Mouse (Mus musculus) forelimb bud, embryonic 11.5 days (tissue): ENCODE data around the gene Flt1.

ENCODE experiments used
- DNase-seq: peaks from one replicate; pipeline ENCODE4 v3.0.0-alpha.2; 2012; ENCODE audit warnings: low read depth, low spot score

Flt1 gene

DNA sequence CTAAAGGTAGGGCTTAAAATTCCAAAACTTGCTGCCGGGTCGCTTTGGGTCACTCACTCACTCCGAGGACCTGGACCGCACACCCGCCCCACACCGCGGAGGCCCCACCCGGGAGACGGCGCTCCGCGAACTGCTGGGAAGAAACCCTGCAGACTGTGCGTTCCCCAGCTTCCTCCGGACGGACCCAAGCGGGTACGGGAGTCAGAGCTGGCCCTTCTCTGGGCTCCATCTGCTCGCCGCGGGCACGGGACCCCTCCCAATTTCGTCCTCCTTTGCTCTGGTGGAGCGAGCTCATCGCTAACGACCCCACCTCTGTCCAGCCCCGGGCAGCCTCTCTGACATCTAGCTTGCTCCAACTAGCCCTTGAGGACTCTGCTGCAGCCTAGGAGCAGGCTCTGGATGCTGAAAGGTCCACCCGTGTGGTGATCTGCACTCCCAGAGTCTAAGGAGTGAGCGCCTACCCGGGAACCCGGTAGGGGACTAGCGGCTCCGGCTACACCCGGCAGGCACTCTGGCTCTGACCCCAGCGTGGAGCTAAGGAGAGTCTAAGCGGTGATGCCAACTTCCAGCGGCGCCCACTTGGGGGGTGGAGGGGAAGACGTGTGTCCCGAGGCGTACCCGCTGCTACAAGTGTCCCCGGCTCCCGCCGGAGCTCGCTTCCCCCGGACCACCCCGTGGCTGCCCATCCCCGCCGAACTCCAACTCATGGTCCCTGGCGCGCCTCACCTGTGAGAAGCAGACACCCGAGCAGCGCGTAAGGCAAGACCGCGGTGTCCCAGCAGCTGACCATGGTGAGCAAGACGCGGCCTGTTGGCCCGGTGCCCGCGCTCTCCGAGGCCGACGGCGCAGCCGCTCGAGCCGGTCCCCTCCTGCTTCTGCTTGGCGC, 623 bp downstream of the Flt1 start:
- no peak for DNase-seq

DNA sequence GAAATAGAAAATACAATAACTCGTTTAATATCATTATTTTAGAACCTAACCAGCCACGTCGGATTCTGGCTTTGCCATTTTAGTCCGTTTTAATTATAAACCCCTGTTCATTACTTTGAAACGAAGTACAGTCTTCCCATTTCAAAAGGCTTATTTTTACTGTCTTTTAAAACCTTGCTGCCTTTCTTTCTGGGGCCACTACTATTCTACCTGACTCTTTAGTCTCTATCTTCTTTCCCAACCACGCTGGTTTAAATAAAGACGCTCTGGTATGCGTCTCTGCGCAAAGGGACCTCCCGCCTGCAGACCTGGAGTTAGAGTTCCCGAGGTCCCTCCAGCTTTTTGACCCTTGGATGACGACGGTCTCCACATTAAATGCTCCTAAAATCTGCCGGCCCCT, 1.4 kb downstream of the Flt1 start:
- no peak for DNase-seq

DNA sequence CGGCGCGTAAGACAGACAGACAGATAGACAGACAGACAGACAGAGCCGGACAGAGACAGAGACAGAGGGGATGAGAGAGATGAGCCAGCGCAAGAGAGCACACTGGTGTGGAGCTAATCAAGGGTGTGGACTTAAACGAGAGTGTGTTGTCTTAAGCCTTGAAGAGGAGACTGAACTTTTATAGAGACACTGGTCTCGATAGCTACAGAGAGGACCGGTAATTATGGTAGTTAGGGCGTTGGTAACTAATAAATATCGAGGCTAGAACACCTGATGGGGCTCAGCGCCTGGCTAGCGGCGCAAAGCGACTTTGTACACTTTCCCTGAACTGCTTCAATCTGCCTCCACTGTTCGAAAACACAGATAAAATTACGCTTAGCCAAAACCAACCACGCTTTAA, 2.0 kb downstream of the Flt1 start:
- DNase-seq: no peak

DNA sequence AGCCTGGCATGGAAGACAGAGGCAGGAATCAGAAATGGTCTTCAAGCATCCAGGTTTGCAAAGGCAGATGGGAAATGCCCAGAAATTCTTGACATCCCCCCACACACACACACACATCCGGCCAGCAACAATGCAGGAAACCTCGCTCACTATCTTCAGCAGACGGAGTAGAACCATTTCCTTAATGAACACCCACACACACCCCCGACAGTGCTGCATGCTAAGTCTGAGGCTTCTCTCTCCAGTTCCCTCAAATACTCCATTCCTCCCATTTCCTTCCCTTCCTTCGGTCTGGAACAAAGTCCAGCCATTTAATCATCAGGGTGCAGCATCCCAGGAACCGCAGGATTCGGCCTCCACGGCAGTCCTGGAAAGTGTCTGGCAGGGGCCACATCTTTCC, 4.4 kb downstream of the Flt1 start:
- no peak for DNase-seq

DNA sequence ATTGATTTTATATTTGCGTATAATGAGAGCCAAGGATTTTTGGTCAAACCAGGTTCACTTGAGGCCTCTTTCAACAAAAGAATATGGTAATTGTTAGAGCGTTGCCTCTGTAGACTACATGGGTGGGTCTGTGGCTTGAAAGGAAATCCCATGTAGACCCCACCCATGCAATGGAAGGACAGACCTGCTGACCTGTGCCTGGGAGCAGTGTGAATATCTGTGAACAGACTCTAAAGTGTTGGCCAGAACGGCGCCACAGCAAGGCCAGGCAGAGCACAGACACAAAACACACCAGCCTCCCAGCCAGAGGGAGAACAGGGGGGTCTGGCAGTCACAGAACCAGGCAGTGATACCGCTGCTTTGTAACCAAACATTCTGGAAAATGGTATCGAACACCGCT, 7.5 kb downstream of the Flt1 start:
- DNase-seq: no peak

DNA sequence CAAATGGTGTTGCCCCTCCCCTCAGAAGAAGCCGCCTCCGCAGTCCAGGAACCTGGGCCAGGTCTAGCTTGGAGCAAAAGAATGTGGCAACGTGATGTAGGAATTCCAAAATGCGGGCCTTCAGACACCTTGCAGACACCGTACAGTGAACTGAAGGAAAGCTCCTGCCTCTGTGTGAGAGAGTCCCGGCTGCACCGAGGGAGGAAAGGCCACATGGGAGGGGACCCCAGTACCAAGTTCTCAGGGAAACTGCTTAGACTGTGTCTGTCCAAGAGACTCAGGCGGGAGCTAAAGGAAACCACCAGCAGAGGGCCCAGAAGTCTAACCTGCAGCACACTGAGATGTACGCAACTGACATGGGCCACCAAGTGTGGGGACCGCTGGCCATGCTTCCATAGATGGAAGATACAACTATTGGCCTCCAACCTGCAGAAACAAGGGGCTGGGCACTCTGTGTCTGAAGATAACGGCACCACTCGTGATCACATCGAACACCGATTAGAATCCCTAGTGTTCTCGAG, 9.1 kb downstream of the Flt1 start:
- no peak for DNase-seq

DNA sequence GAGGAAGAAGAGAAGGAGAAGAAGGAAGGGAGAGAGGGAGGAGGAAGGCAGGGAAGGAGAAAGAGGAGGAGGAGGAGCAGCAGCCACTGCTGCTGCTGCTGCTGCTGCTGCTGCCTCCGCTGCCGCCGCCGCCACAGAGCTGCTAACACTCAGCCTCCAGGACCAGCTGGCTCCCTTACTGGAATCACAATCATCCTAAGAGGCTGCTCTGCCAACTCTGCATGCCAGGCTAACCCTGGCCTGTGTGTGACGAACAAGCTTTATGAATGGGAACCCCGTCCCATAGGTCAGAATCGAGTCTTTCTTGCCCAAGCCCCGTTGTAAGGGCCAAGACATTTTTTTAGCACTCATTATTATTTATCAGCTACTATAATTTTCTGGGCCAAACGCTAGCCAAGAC, 9.5 kb downstream of the Flt1 start:
- no peak for DNase-seq

DNA sequence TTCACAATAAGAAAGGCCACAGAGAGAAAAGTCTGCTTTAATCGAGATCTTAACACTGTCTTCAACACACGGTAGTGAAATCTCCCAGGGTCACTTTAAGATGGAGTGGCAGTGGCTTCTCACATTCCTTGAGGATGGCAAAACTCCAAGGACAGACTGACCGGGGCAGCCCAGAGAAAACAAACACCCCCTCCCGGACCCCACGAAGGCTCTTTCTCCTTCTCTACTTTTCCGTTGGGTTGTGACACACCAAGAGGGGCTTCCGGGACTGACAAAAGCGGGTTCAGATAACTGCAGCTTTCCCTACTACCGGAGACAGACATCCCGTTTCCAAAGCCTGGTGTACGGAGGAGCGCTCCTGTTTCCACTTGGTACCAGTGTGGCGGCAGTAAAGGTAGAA, 10.4 kb downstream of the Flt1 start:
- DNase-seq: no peak

DNA sequence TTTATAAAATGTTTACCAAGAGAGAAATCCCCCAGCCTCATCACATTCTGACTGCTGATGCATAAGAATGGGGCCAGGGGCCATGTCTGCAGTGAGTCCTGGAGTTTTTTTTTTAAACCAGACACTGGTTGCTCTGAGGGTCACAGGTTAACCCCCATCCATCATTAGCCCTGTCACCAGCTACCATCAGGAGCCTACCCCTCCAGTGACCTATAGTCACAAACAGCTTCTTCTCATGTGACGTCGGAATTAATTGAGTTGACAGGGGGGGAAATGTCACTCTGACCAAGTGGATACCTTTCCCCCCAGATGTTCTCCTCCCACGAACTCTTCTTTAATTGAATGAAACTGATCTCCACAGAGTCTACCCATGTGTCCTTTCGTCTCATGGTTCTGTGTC, 17.3 kb downstream of the Flt1 start:
- no peak for DNase-seq

DNA sequence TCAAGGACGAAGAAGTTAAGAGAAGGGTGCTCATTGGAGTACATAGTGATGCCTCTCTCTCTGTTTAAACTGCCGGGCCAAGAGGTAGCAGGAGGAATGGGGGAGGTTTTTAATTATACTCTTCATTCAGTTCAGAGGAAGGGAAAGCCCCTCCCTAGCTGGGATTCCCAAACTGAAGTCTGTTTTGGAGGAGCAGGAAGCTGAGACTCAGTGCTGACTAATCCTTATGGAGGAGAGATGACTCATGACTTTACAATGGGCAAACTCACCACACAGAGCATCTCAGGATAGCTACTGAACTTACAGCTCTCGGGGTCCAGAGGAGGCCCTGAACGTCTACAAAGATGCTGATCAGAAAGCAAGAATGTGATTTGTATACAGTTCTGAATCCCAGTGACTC, 18.3 kb downstream of the Flt1 start:
- DNase-seq: no peak

DNA sequence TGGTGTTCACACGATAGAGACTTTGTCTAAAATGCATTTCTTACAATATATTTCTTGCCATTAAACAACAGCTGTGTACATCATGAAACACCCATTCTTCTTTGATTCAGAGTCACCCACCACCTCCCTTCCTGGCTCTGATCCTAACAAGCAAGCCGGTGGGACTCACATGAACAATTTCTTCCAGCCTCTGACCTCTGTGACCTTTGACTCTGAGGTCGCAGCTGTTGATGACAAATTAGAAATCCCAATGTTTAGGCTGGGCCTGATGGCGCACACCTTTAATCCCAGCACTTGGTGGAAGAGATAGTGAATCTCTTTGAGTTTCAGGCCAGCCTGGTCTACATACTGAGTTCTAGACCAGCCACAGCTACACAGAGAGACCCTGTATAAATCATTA, 20.9 kb downstream of the Flt1 start:
- DNase-seq: no peak

DNA sequence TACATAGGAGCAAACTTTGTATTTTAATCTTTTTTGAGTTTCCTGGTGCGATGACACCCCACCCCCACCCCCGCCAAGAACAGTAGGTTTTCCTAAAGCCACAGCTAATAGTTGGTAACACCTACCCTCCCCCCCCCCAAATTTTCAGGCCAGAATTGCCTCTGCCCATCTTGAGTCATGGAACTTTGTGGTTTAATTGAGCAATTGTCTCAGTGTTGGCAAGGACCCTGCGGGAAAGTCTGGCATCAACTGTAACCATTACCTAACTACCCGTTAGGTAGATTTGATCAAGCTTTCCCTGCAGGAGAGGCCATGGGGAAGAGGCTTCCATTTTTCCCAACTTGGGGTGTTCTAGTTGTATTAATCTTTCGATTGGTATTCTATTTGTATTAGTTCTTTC, 23.4 kb downstream of the Flt1 start:
- DNase-seq: no peak

DNA sequence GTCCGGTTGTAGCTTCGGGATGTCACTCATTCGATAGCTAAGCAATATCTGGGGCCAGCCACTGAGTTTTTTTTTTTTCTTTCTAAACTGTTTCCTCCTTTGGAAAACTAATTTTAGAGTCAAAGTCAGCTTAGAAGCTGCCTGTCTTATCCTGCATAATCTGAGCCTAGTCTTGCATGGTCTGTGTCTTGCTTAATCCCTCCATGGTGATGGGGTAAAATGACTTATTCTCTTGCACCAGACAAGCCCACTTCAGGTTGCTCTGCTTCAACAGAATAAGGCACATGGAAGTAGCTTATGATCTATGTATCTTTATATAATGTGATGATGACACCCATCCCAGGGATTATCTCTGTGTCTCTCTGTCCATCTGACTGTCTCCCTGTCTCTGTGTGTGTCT, 24.8 kb downstream of the Flt1 start:
- DNase-seq: no peak

DNA sequence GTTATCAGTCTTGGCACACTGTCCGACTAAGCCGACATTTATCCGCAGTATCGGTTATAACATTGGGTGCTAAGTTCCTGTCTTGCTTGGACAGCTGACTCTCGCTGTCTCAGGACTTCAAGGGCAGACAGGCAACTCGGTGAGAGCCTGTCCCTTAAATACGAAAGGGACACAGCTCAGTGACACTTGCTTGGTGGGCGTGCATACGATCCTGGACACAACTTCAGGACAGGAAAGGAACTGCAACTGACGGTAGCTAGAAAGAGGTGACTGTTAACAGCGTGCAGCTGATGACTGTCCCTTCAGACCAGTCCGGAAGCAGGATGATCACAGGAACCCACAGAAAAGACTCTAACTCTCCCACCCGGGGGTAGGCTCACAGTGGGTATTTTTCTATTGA, 27.8 kb downstream of the Flt1 start:
- DNase-seq: no peak

DNA sequence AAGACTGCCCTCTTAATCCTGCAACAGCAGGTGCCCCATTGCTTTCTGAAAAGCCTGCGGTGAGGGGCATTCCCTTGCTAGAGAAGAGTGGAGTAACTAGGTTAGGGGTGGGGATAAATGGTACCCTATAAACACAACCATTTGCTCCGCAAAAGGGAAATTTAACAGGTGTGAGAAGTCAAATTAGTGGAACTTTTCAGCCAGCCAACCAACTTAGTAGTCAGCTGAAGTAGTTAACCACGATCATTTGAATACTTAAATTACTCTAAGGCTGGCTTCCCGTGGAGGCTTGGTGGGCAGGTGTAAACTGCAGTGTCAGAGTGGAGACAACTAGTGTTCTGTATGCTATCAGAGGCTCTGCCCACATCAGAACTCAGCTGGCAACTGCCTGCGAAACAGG, 28.6 kb downstream of the Flt1 start:
- no peak for DNase-seq

DNA sequence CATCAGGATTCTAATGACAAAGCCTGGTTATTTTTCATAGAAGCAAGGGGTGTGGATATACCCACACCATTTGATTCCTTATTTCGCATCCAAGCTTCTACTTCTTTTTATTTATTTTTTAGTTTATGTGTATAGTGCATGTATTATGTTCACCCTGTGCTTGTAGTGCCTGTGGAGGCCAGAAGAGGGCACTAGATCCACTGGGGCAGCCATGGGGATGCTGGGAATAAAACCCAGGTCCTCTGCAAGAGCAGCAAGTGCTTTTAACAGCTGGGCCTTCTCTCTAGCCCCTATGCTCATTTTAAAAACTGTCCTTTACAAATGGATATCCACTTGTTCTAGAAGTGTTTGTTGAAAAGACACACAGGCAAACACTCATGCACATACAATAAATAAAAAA, 33.2 kb downstream of the Flt1 start:
- no peak for DNase-seq

DNA sequence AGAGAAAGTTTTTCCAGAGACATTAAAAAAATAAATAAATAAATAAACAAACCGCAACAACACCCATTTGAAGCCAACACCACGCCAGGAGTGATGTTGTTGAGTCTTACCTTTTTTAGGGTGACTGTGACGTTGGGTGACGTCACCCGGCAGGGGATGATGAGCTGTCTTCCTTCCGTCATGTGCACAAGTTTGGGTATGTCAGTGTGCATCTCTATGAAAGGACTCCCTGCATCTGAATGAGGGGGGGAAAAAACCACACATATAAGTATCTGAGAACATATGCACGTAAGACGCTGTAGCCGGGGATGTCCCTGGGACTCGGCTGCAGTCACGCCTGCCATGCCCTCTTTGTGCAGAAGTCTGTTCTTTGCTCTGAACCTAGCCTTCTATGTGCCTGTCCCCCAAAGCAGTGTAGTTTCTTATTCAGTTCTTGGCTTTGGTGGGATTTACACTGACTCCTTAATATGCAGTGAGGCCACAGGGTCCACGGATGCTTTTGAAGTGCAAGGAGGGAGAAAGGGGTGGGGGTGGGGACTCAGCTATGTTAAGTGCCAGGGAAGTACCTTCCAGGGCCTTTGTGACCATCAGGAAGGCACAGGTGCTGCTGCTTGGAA, 42.0 kb downstream of the Flt1 start:
- DNase-seq: no peak

DNA sequence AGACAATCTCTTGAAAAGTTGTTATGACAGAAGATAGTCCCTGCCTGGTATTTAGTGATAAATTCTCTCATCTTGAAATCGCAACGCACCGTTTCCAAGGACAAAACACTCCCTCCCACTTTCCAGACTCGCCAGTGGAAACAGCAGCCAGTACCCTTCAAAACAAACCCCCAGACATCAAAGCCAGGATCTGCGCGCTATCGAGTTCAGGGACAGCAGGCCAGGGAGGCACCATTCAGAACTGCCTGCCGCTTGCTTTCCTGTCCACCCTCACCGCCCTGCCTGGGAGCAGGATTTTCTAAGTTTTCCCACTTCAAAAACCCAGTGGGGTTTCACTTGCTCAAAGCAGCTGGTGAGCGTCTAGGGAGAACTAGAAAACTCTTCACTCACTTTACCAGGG, 44.6 kb downstream of the Flt1 start:
- no peak for DNase-seq

DNA sequence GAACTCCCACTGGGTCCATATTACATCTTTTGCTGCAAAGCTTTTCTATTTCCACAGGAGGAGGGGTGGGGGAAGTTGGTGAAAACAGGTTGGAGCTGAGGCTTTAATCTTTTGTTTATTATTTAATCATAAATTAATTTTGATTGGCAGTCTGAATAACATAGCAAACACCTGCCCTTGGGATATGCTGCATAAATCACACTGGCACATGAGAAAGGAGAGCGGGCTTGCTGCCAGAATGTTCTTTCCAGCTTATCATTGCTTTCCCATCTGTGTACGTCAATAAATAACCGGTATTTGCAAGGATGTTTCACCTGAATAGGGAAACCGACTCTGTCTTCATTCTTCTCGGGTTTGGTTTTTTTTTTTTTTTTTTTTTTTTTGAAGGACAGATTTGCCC, 45.1 kb downstream of the Flt1 start:
- DNase-seq: no peak

DNA sequence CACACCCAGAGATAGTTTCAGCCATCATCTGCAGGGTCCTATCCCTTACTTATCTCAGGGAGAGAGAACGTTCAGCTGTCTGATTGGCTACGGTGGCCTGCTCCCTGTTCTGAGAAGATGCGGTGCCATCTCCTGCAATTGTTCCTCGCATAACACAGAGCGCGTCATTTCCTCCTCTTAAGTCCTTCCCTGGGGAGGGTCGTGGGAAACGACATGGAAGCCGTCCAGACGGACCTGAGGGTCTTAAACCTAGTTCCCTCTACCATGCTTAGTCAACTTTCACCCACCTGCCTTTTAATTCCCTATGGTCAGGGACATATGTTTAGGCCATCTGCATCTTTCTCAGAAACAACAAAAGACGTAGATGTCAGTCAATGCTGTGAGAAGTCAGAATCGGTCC, 46.5 kb downstream of the Flt1 start:
- no peak for DNase-seq

DNA sequence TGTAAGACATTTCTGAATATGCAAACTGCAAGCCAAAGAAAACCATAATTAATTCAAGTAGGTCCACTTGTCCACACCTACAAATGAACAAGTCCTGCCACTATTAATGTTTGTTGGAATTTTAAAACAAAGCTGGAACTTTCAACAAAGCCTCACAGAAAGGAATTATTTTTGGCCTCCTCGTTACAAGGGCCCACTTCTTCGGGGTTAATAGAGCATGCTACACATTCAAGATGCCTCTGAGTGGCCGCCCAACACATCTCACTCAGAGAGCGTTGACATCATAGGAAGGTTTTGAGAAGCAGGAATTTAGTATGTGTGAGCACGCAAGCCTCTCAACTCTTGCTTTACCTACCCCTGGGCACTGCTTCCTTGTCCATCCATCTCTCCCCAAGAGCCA, 50.0 kb downstream of the Flt1 start:
- DNase-seq: no peak

DNA sequence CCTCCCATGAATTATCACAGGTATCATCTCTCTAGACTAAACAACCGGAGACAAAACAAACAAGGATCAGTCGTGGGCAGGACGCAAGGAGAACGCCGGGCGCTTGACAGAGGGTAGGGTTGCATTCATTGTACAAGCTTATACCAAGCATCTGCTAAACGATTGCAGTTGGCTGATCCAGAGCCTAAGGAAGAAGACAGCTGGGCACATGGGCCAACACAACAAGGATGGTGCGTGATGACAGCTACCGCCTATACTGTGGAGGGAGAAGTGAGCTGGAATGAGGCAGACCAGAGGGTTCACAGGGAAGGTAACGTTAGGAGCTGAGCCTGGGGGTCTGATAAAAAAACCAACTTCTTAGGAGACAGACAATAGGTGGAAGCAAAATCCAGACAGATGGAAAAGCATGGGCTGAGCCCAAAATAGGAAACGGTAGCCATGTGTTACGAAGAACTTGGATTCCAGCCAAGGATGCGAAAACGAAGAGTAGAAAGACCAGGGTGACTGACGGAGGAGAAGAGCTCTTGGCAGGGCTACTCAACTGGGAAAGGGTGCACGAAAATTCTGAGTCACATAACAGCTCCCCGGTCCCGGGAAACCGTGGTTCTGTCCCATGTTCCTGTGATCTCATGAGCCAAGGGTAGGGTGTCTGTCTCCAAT, 53.9 kb downstream of the Flt1 start:
- DNase-seq: no peak
